Mouse (Mus musculus) cerebellum, postnatal 14 days (tissue): ENCODE measurements around the gene Lsm7.

Source experiments
- DNase-seq, 2 experiments: peaks; one replicate each; pipeline ENCODE4 v3.0.0; 2021; ENCODE audit warnings: mixed read lengths in 2 of 2

Gene Lsm7

DNA sequence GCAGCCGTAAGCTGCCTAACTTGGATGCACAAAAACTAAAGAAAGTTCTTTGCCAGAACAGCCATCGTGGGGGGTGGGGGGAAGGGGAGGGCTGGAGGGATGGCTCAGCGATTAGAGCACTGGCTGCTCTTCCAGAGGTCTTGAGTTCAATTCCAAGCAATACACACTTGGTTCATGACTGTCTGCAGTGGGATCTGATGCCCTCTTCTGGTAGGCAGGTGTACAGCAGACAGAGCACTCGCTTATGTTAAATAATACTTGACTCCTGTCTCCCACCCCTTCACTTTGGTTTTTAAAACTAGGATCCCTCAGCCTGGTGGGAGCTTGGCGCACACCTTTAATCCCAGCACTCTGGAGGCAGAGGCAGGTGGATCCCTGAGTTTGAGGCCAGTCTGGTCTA is 21.0 kb upstream of the Lsm7 start:
- DNase-seq = peak; percentile 82 to 84

GRCm38 (mm10) chr10:80874035-80874434 is 19.0 kb upstream of the Lsm7 start:
- no peak for DNase-seq

DNA sequence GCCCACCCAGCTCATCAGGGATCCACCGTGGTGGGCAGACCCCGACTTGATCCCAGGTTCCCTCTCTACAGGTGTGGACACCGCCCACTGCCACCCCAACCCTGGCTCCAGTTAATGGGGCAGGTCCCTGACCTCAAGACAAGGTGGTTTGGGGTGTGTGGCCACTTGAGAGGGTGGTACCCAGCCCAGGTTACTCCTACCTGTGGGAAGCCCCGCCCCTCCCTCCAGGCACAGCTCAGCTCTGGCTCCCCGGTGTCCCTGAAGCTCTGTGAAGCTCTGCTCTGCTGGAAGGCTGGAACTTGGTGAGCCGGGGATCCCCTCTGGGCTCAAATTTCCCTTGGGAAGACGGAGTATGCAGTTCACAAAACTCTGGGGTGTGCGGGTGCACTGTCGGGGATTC is 16.6 kb upstream of the Lsm7 start, which contains the start of gene Tmprss9:
Gene Tmprss9 (plus strand): TSS at position 268 of the 400 bp plus-strand sequence.
- DNase-seq = no peak

DNA sequence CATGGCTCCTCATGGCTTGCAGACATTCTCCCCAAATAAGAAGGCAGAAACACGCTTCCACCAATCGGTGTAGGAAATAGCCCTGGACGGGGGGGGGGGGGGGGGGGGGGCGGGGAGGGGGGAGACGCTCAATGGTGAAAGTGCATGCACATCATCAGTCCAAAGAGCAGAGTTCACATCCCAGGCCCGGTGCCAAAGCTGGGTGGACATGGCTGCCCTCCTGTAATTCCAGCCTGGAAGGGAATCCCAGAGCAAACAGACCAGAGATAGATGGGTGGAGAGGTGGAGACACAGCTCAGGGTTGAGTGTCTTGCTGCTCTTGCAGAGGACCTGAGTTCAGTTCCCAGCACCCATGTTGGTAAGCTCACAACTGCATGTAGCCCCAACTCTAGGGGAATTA is 16.0 kb upstream of the Lsm7 start:
- DNase-seq = peak in 1 of 2 experiments; percentile 42

- DNase-seq = peak; percentile 75 to 86
These were observed 9.4 kb upstream of the Lsm7 start for GRCm38 (mm10) chr10:80864446-80864845.

- no peak for DNase-seq
These were observed 7.3 kb upstream of the Lsm7 start for GRCm38 (mm10) chr10:80862305-80862704.

GRCm38 (mm10) chr10:80858350-80858935 is 3.4 kb upstream of the Lsm7 start:
- no peak for DNase-seq

- DNase-seq = no peak
These were observed 2.8 kb upstream of the Lsm7 start for GRCm38 (mm10) chr10:80857848-80858247.

DNA sequence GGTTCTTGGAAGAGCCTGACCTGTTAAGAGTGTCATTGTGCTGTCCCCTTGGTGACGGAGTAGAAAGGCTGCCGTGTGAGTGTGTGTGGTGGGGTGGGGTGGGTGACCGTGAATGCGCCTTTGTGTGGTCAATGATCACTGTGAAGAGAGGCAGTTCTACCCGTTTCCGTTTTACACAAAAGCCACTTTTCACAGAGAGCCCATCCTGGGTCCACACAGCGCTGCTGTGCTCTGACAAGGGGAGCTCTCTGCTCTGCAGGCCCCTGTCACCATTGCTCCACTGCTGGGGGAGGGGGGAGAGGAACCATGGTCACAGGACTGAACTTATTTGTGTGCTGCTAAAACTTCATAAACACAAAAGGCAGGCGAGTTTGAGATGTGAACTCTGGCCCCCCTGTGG is 2.4 kb upstream of the Lsm7 start:
- DNase-seq = no peak

DNA sequence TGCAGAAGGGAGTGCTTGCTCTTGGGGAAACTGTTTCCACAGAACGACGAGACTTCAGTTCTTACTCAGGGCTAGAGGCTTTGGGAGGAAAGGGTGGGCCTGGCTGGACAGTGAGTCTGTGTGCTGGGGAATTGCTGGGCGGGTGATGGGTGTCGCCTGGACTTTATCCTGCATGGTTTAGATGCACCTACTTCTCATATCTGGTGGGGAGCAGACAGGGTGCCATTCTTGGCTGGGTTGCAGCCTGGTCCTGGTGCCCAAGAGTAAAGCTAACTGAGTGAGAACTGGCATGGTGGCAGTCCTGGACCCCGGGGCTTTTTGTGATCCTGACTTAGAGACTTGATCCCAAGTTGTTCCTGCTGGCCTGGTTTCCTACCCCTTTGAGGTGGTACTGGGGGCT is 1.9 kb upstream of the Lsm7 start:
- no peak for DNase-seq

DNA sequence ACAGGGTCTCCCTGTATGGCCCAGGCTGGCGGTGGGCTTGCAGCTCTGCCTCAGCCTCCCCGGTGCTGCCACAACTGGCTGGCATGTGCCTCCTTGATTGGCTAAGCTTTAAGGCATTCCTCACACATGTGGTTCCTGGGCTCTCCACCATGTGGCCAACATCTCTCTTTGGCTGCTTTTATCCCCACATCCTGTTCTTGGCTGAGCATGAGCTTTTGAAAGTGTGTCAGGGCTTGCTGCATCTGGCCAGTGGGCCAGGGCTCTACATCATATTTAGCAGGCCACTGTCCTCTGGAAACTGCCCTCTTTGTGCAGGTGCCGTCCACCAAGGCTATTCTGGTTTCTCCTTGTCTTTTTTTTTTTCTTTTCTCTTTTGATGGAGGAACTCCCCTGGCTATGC is 1.3 kb upstream of the Lsm7 start:
- no peak for DNase-seq

- peak; percentile 58 to 61 for DNase-seq
These were observed 702 bp upstream of the Lsm7 start for GRCm38 (mm10) chr10:80855749-80856073.

DNA sequence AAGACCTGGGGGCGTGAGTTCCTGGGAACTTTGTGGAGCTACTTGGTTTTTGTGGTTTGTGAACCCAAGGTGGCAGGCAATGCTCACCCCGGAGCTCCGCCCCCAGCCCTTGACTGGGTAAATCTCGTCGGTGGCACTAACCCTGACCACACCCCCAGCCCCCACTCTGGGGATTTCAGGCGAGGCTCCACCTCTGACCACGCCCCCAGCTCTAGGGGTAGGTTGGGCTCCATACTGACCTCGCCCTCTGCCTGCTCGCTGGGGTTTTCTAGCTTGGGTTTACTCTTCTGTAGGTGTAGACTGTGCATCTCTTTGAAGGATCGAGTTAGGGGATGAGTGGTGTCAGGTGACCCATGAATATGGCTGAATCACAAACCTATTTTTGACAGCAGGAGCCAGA is 6.4 kb downstream of the Lsm7 start:
- no peak for DNase-seq

DNA sequence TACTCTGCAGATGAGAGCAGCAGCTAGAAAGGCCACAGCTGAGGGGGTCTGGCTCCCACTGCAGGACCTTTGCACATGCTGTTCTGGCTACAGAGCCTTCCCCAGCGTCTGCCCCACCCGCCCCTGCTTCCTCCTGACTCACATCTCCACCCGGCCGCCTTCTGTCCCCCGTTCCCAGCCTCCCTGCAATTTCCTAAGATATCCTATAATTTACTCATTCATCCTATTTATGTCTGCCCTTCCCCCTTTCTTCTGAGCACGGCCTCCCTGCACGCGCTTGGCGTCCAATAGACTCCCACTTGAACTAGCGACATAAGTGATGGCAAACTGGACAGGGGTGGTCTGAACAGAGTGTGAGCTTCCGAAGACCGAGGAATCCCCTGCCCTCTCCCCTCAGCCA is 9.3 kb downstream of the Lsm7 start:
- no peak for DNase-seq

- peak; percentile 74 to 84 for DNase-seq
These were observed 9.8 kb downstream of the Lsm7 start for GRCm38 (mm10) chr10:80845055-80845693.

DNA sequence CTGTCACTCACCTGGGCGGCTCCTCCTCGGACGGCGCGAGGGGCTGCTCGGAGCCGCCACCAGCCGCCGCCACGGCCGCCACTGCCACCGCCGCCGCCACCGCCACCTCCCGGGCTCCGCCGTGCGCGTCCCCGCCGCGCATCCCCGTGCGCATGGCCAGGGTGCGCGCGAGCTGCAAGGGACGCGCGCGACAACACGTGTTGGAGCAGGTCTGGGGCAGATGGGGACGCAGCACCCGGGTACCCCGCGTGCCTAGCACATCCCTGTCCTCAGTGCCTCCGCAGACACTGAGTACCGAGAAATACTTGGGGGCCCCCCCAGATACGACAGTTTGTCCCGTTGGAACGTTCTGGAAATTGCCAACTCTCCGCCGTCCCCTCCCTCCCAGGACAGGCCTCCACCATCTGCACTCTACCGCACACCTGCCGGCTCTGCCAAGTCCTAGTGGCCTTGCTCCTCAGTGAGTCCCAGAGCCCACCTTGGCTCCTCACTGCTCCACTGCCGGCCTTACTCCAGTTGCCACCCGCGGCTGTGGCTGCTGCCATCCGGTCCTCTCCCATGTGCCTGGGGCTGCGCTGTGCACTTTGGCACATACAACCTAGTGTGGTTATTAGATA is 11.0 kb downstream of the Lsm7 start, which contains the start of gene Lingo3:
Gene Lingo3 (minus strand): TSS at position 109 of the 617 bp plus-strand sequence.
- peak; percentile 84 to 85 for DNase-seq

DNA sequence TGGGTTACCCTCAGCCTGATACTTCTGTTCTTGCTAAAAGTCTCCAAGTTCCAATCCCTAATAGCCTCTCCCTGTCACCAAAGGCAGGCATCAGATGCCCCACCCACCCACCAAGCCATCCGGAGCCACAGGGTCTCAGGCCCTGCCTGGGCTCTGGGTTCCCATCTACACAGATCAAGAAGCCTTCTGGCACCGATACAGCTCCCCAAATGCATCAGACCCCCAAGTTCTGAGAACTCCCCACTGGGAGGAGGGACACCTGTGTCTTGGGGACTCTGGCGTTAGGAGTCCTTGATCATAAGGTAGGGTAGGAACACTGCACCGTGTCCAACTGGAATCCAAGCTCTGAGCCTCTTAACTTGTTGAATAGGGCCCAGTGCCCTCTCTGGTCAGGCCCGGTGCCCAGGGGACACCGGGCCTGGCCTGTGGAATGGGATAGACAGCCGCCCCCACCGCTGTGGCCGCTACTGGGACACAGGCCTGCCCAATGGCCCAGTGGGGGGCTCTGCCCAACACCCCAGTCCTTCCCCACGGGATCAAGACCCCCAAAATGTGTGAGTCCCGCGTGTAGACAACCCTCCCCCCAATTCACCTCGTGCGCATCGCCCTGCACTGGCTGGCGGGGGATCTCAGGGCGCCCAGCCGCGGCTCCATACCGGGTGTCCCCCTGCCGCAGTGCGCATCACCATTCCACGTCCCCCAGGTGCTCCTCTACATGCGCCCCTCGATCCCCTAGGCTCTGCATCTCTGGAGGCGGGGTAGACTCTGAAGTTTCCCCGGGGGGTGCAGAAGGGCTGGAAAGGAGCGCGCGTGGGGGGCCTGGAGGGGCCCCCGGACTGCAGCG is 11.7 kb downstream of the Lsm7 start:
- peak in 1 of 2 experiments; percentile 54 for DNase-seq

DNA sequence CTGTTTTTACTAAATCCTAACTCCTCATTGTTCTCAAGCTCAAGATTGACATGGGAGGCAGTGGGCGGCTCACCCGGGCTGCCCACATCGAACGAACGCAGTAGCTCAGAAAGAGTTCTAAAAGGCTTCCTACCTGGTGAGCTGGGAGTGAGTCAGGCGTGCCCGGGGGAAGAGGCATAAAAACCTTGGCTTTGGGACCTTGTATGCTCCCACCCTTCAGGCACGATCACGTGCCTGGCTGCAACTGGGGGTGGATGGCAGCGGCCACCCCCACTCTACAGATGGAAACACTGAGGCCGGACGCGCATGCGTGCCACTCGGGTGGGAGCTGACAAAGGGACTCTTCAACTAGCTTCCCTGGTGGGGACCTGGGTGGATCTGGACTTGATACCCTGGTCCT is 12.7 kb downstream of the Lsm7 start:
- no peak for DNase-seq

- no peak for DNase-seq
These were observed 13.3 kb downstream of the Lsm7 start for GRCm38 (mm10) chr10:80841685-80842084.

DNA sequence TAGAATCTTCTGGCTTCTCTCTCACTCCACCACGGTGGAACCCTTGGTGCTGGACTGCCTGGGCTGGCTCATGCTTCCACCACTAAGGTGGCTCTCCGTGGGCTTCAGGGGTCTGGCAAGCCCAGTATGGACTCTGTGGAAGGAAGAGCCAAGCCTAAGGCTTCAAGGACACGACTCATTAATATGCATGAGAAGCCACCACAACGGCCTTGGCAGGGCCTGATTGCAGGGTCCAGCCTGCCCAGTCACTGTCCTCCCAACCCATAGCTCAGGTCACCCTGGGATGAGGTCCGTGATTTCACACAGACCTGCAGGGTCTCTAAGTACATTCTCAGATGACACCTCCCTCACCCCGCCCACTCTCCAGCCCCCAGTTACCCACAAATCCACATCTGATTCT is 15.2 kb downstream of the Lsm7 start:
- no peak for DNase-seq

DNA sequence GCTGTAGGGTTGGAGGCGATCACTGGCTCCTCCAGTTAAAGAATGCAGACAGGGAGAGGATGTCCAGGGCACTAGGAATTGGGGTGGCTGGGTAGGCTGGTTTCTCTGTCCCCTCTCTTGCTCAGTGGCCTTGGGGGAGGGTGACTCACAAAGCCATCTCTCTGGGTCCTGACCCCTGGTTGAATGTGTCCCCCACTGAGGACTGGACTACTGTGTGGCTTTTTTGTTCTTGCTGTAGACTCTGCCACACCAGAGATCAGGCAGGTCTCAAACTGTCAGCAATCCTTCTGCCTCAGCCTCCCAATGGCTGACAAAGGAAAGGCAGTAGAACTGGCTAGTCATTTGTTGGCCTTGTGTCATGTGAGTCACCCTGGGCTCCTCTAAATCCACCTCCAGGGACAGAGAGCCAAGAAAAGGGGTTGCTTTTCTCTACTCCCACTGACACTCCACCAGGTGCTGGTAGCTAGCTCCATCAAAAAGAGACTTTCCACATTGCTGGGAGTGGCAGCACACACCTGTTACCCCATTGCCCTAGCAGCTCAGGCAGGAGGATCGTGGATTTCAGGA is 16.6 kb downstream of the Lsm7 start:
- DNase-seq = no peak

GRCm38 (mm10) chr10:80837827-80838226 is 17.2 kb downstream of the Lsm7 start:
- DNase-seq = peak; percentile 58 to 60

DNA sequence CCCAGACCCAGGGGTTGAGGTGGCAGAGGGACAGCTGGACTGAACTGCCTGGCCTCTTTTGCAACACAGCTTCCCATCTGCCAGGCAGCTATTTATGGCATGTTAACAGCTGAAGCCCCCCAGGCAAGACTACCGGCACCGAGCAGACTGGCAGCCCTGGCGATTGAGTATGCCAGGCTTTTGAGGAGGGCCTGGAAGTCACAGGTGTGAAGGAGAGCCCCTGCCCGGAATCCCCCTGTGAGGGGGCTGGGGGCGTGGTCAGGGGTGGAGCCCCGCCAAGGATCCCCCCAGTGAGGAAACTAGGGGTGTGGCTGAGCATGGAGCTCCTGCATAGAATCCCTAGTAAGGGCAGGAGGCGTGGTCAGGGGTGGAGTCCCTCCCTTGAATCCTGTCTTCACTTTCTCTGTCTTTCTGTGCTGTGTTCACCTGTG is 18.0 kb downstream of the Lsm7 start:
- peak; percentile 79 to 82 for DNase-seq
